Mouse (Mus musculus): ENCODE data around the gene Epn1.

- TF ChIP-seq CTCF (IDR thresholded peaks at IDR 0.05; ENCODE audit: extremely low read depth, insufficient read depth, low read length) = no peak
- TF ChIP-seq POLR2A (IDR thresholded peaks at IDR 0.05; ENCODE audit: extremely low read depth, insufficient read depth, low read length) = no peak
These were observed 11.1 kb downstream of the Epn1 start for GRCm38 (mm10) chr7:5091008-5091728.
